ENCODE assay signal across 22 mouse cellular contexts in genomic region chr9:44347621-44348020, GRCm38 (mm10). TPM values are rescaled to one million over a fixed set of nuclear protein-coding genes. Genes with fewer than 3 reads are reported as not detected.
DNase-seq lines count a peak whose midpoint lies in the region; ATAC-seq and TF ChIP-seq lines count a peak whose summit lies in the region.
"Had no signal": no experiment of that assay in that cellular context is flagged by ENCODE, and none has a peak within 500 bp of the region (broad histone marks: within the 10 kb centered on the region; RNA-seq: fewer than 3 reads in every experiment).

No protein-coding gene starts in this region.

- no peak overlapping the region for H3K4me2 ChIP-seq in lung, postnatal 0 days (replicated peaks; ENCODE audit: low read depth, low read length)
- H3K4me2 ChIP-seq: embryonic facial prominence, embryonic 13.5 days; forebrain, embryonic 12.5 days; forebrain, embryonic 15.5 days; heart, embryonic 11.5 days; hindbrain, embryonic 12.5 days; hindbrain, embryonic 15.5 days had no signal

- H3K9me3 ChIP-seq in E14TG2a.4 (ENCODE audit: low read length) (no peaks in the 10 kb centered on the region), ES-Bruce4 (replicated peaks; ENCODE audit: control insufficient read depth, insufficient read depth, low read length, poor library complexity, severe bottlenecking) (no peaks in the 10 kb centered on the region)
- H3K9me3 ChIP-seq in lung, postnatal 0 days (ENCODE audit: low read length) = no peaks in the 10 kb centered on the region
- H3K9me3 ChIP-seq: embryonic facial prominence, embryonic 10.5 days; embryonic facial prominence, embryonic 13.5 days; forebrain, embryonic 12.5 days; forebrain, embryonic 15.5 days; hindbrain, embryonic 12.5 days; hindbrain, embryonic 15.5 days had no signal

- no peak for TF ChIP-seq EP300 in ES-Bruce4 (IDR thresholded peaks at IDR 0.05; ENCODE audit: insufficient read depth, low read depth, low read length)
- no peak for TF ChIP-seq EP300 in lung, postnatal 0 days (IDR thresholded peaks at IDR 0.05)

- peaks cover 15% of the 10 kb centered on the region for H3K4me1 ChIP-seq in liver, adult 2 months (ENCODE audit: control insufficient read depth, insufficient read depth, low read length)
- H3K4me1 ChIP-seq in E14TG2a.4 (replicated peaks; ENCODE audit: low read depth, low read length) (peaks cover 69% of the 10 kb centered on the region), ES-Bruce4 (ENCODE audit: control insufficient read depth, insufficient read depth, low read length) (peaks cover 10% of the 10 kb centered on the region)
- H3K4me1 ChIP-seq in lung, postnatal 0 days (ENCODE audit: insufficient read depth, low read depth, low read length) = peaks cover 8% of the 10 kb centered on the region; the same call in 1 of the 2 replicates

- ATAC-seq in lung, postnatal 0 days = no peak
- ATAC-seq: CD4-positive, CD25-positive, alpha-beta regulatory T cell, adult 4 months; forebrain, embryonic 15.5 days had no signal

- no peak for DNase-seq in liver, adult 2 months (ENCODE audit: extremely low read depth, low read depth, low spot score)
- no peak for DNase-seq in liver
- peak; percentile 46 for DNase-seq in ZHBTc4 (ENCODE audit: low read depth, low spot score)
- no peak for DNase-seq in lung, postnatal 0 days (ENCODE audit: low spot score)
- DNase-seq: adrenal gland, postnatal 10 days; adrenal gland, postnatal 36 days; cerebellum, adult 18-20 months; cerebellum, adult 9-10 months; cerebellum, postnatal 25 days; embryo, embryonic 11 days; gastrocnemius, postnatal 25 days had no signal

- H3K27ac ChIP-seq in liver, adult 2 months (replicated peaks; ENCODE audit: insufficient read depth, low read depth, low read length) = peak overlapping the region; percentile 75
- peak overlapping the region; percentile 82 for H3K27ac ChIP-seq in ES-Bruce4 (ENCODE audit: insufficient read depth, low read length)
- H3K27ac ChIP-seq in lung, postnatal 0 days (ENCODE audit: low read length) = no peak overlapping the region
- H3K27ac ChIP-seq: embryonic facial prominence, embryonic 10.5 days; embryonic facial prominence, embryonic 13.5 days; forebrain, embryonic 12.5 days; forebrain, embryonic 15.5 days; hindbrain, embryonic 12.5 days; hindbrain, embryonic 15.5 days had no signal

- H3K27me3 ChIP-seq in liver, adult 2 months (ENCODE audit: control insufficient read depth, insufficient read depth, low read length) = no peaks in the 10 kb centered on the region
- H3K27me3 ChIP-seq in E14TG2a.4 (ENCODE audit: insufficient read depth, low read length) (no peaks in the 10 kb centered on the region), ES-Bruce4 (ENCODE audit: control insufficient read depth, insufficient read depth, low read length, poor library complexity, severe bottlenecking) (no peaks in the 10 kb centered on the region)
- no peaks in the 10 kb centered on the region for H3K27me3 ChIP-seq in lung, postnatal 0 days (replicated peaks; ENCODE audit: insufficient read depth, low read length)
- H3K27me3 ChIP-seq: embryonic facial prominence, embryonic 13.5 days; forebrain, embryonic 12.5 days; forebrain, embryonic 15.5 days; hindbrain, embryonic 12.5 days; hindbrain, embryonic 15.5 days had no signal

- TF ChIP-seq POLR2A in liver, adult 2 months (IDR thresholded peaks at IDR 0.05; ENCODE audit: extremely low read depth, insufficient read depth, low read length) = no peak
- no peak for TF ChIP-seq POLR2A in ES-Bruce4 (IDR thresholded peaks at IDR 0.05; ENCODE audit: insufficient read depth, low read length)

- WGBS in liver, adult 2 months = 62% methylated on average over 4 of the region's 4 CpGs
- WGBS in lung, postnatal 0 days = 74% methylated on average over 4 of the region's 4 CpGs

- H3K36me3 ChIP-seq in liver, adult 2 months (ENCODE audit: control insufficient read depth, insufficient read depth, low read length) = peaks cover 27% of the 10 kb centered on the region
- H3K36me3 ChIP-seq in E14TG2a.4 (ENCODE audit: insufficient read depth, low read length) (peaks cover 54% of the 10 kb centered on the region), ES-Bruce4 (ENCODE audit: control insufficient read depth, insufficient read depth, low read length, poor library complexity, severe bottlenecking) (peaks cover 10% of the 10 kb centered on the region)
- peaks cover 24% of the 10 kb centered on the region; the same call in 1 of the 2 replicates for H3K36me3 ChIP-seq in lung, postnatal 0 days (ENCODE audit: insufficient read depth, low read length)

- peak overlapping the region; percentile 21; the same call in 1 of the 2 replicates for H3K4me3 ChIP-seq in liver, adult 2 months (ENCODE audit: insufficient read depth, low read depth, low read length)
- H3K4me3 ChIP-seq in E14TG2a.4 (replicated peaks; ENCODE audit: low read length) (0 out of 2 replicates have a peak overlapping the region, but pooled peaks have one; percentile 10), ES-Bruce4 (ENCODE audit: low read depth, low read length) (no peak overlapping the region)
- H3K4me3 ChIP-seq in lung, postnatal 0 days (ENCODE audit: low read depth, low read length) = no peak overlapping the region
- H3K4me3 ChIP-seq: embryonic facial prominence, embryonic 10.5 days; embryonic facial prominence, embryonic 13.5 days; erythroblast, embryonic 14.5 days; forebrain, embryonic 12.5 days; forebrain, embryonic 15.5 days; hindbrain, embryonic 12.5 days; hindbrain, embryonic 15.5 days had no signal

- TF ChIP-seq CTCF in liver, adult 2 months (IDR thresholded peaks at IDR 0.05; ENCODE audit: low read depth, low read length) = no peak
- TF ChIP-seq CTCF in E14TG2a.4 (conservative IDR thresholded peaks at IDR 0.05; ENCODE audit: low read length) (no peak), ES-Bruce4 (IDR thresholded peaks at IDR 0.05; ENCODE audit: low read depth, low read length) (no peak)
- no peak for TF ChIP-seq CTCF in lung, postnatal 0 days (IDR thresholded peaks at IDR 0.05)

- H3K9ac ChIP-seq in liver, adult 2 months (ENCODE audit: low read depth, low read length) = peak overlapping the region; percentile 39; the same call in 1 of the 2 replicates
- H3K9ac ChIP-seq in ES-Bruce4 (ENCODE audit: low read depth, poor library complexity, severe bottlenecking) = no peak overlapping the region
- H3K9ac ChIP-seq in lung, postnatal 0 days (replicated peaks; ENCODE audit: low read depth) = no peak overlapping the region
- H3K9ac ChIP-seq: embryonic facial prominence, embryonic 13.5 days; forebrain, embryonic 12.5 days; forebrain, embryonic 15.5 days; hindbrain, embryonic 12.5 days; hindbrain, embryonic 15.5 days had no signal

- peaks cover 5% of the 10 kb centered on the region; the same call in 1 of the 2 replicates for H3K79me2 ChIP-seq in liver, adult 2 months (ENCODE audit: control insufficient read depth, insufficient read depth, low read length)

RNA-seq across cellular contexts. Expression of gene Hmbs, which starts 3.6 kb away (rescaled TPM):
- 61.3 and 67.7 TPM in 2 replicates for total RNA-seq in liver, adult 2 months (2014; rRNA removed)
- 58.8 and 61.4 TPM in 2 replicates for polyA plus RNA-seq in liver, adult 2 months (2012; rRNA removed)
- 76.5 and 80.3 TPM in 2 replicates for polyA plus RNA-seq in ES-Bruce4 (2011; ENCODE audit: insufficient read depth, insufficient read length, low read depth, missing spikeins)
- 57.5 and 59.3 TPM in 2 replicates for polyA plus RNA-seq in lung, postnatal 0 days (2015; fragmentation: Nextera tagmentation; extraction: Ambion mirVana)

RNA-seq across cellular contexts. Expression of gene H2afx, which starts 13.1 kb away (rescaled TPM):
- 5.6 and 11.2 TPM in 2 replicates for total RNA-seq in liver, adult 2 months (2014; rRNA removed)
- 22.5 and 23.6 TPM in 2 replicates for polyA plus RNA-seq in liver, adult 2 months (2012; rRNA removed)
- 173 and 202 TPM in 2 replicates for polyA plus RNA-seq in ES-Bruce4 (2011; ENCODE audit: insufficient read depth, insufficient read length, low read depth, missing spikeins)
- 50.0 and 52.7 TPM in 2 replicates for polyA plus RNA-seq in lung, postnatal 0 days (2015; fragmentation: Nextera tagmentation; extraction: Ambion mirVana)

RNA-seq across cellular contexts. Expression of gene Vps11, which starts 13.8 kb away (rescaled TPM):
- 14.5 and 22.0 TPM in 2 replicates for total RNA-seq in liver, adult 2 months (2014; rRNA removed)
- polyA plus RNA-seq in liver, adult 2 months (2012; rRNA removed) = 15.9 and 17.0 TPM in 2 replicates
- polyA plus RNA-seq in ES-Bruce4 (2011; ENCODE audit: insufficient read depth, insufficient read length, low read depth, missing spikeins) = 26.7 and 30.5 TPM in 2 replicates
- 24.5 and 26.1 TPM in 2 replicates for polyA plus RNA-seq in lung, postnatal 0 days (2015; fragmentation: Nextera tagmentation; extraction: Ambion mirVana)

RNA-seq across cellular contexts. Expression of gene Dpagt1, which starts 21.8 kb away (rescaled TPM):
- 8.7 and 13.1 TPM in 2 replicates for total RNA-seq in liver, adult 2 months (2014; rRNA removed)
- polyA plus RNA-seq in liver, adult 2 months (2012; rRNA removed) = 57.4 and 71.7 TPM in 2 replicates
- 13.7 and 17.4 TPM in 2 replicates for polyA plus RNA-seq in ES-Bruce4 (2011; ENCODE audit: insufficient read depth, insufficient read length, low read depth, missing spikeins)
- polyA plus RNA-seq in lung, postnatal 0 days (2015; fragmentation: Nextera tagmentation; extraction: Ambion mirVana) = 38.3 and 42.1 TPM in 2 replicates

RNA-seq across cellular contexts. Expression of gene C2cd2l, which starts 27.5 kb away (rescaled TPM):
- total RNA-seq in liver, adult 2 months (2014; rRNA removed) = 5.2 and 7.9 TPM in 2 replicates
- 60.1 and 60.9 TPM in 2 replicates for polyA plus RNA-seq in liver, adult 2 months (2012; rRNA removed)
- polyA plus RNA-seq in ES-Bruce4 (2011; ENCODE audit: insufficient read depth, insufficient read length, low read depth, missing spikeins) = 5.1 and 7.0 TPM in 2 replicates
- 8.1 and 10.3 TPM in 2 replicates for polyA plus RNA-seq in lung, postnatal 0 days (2015; fragmentation: Nextera tagmentation; extraction: Ambion mirVana)

Comparison
In these comparisons a context has a peak if more than half of its experiments do, and no peak if none do; other contexts are left out.
1. H3K4me3 ChIP-seq: peak in liver, adult 2 months (single experiment) and E14TG2a.4 (single experiment); none in ES-Bruce4 (single experiment) and lung, postnatal 0 days (single experiment).